Mouse (Mus musculus): ENCODE results near the gene Gm20708. TPM values are rescaled to one million over a fixed set of nuclear protein-coding genes. Genes with fewer than 3 reads are reported as not detected.

Gene Gm20708
- polyA plus RNA-seq, 1 experiment from 2014 or later: 0.18 TPM

DNA sequence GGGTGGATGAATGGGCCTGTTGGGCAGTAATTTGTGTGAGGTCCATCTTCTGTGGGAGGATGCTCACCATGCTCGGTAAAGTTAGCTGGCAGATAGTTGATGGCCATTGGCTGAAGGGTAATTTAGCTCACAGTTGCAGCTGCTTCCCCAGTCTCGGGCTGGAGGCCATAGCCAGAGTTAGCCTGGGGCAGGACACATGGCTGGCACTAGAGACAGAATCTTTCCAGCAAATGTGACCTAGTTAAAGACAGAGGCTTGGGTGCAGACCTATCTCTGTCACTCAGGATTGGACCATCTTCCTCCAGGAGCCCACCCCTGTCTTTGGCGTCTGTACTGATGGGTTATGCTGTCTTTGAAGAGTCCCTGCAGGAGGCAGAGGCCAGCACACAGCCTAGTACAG is 48.9 kb downstream of the Gm20708 start:
- H3K27ac ChIP-seq (replicated peaks): no peak overlapping the region
- 67% methylated on average over 3 of the region's 3 CpGs for WGBS
- no peak overlapping the region for H3K4me2 ChIP-seq (replicated peaks; ENCODE audit: low read depth)
- ATAC-seq (ENCODE audit: low FRiP score, low TSS enrichment): no peak
- TF ChIP-seq CTCF (IDR thresholded peaks at IDR 0.05; ENCODE audit: low read depth) (no peak), EP300 (optimal IDR thresholded peaks at IDR 0.05) (no peak)
- H3K9me3 ChIP-seq (ENCODE audit: control insufficient read depth, low read length): no peaks in the 10 kb centered on the region
- H3K9ac ChIP-seq (ENCODE audit: low read length): no peak overlapping the region
- no peak for DNase-seq (ENCODE audit: low spot score)
- H3K4me1 ChIP-seq (replicated peaks; ENCODE audit: control insufficient read depth, insufficient read depth): no peaks in the 10 kb centered on the region
- H3K36me3 ChIP-seq (ENCODE audit: control insufficient read depth, insufficient read depth, low read length): no peaks in the 10 kb centered on the region; the same call in 1 of the 2 replicates
- no peak overlapping the region for H3K4me3 ChIP-seq (ENCODE audit: low read depth, low read length)
- peaks cover 3% of the 10 kb centered on the region; the same call in 1 of the 2 replicates for H3K27me3 ChIP-seq (ENCODE audit: control insufficient read depth, insufficient read depth, low read length)

DNA sequence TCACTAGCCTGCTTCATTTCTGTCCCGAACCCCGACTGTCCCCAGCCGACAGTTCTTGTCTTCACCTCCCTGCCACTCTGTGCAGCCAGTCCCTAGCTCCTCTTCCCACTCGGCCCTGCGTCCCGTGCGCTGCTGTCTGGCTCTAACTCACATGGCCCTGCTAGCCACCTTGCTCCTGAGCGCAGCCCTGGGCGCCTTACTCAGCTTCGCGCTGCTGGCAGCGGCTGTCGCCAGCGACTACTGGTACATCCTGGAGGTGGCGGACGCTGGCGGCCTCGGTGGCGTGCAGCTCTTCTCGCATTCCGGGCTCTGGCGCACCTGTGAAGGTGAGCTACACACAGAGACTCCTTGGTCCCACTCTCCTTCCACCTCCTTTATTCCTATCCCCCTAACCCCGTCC is 51.1 kb downstream of the Gm20708 start, which contains the start of gene Tmem235:
Gene Tmem235, plus strand, starts transcription at position 152 of the 400 bp plus-strand sequence.
- 6% methylated on average over 23 of the region's 23 CpGs for WGBS
- Histone ChIP-seq H3K27me3 (ENCODE audit: control insufficient read depth, insufficient read depth, low read length) (peaks cover 3% of the 10 kb centered on the region; the same call in 1 of the 2 replicates), H3K27ac (replicated peaks) (no peak within 1 kb of the TSS), H3K36me3 (ENCODE audit: control insufficient read depth, insufficient read depth, low read length) (no peaks in the 10 kb centered on the region; the same call in 1 of the 2 replicates), H3K4me1 (replicated peaks; ENCODE audit: control insufficient read depth, insufficient read depth) (no peaks in the 10 kb centered on the region), H3K4me2 (replicated peaks; ENCODE audit: low read depth) (no peak within 1 kb of the TSS), H3K9me3 (ENCODE audit: control insufficient read depth, low read length) (no peaks in the 10 kb centered on the region), H3K9ac (ENCODE audit: low read length) (no peak within 1 kb of the TSS), H3K4me3 (ENCODE audit: low read depth, low read length) (no peak within 1 kb of the TSS)
- DNase-seq (ENCODE audit: low spot score): no peak
- TF ChIP-seq CTCF (IDR thresholded peaks at IDR 0.05; ENCODE audit: low read depth) (no peak), EP300 (optimal IDR thresholded peaks at IDR 0.05) (no peak)
- ATAC-seq (ENCODE audit: low FRiP score, low TSS enrichment): no peak

DNA sequence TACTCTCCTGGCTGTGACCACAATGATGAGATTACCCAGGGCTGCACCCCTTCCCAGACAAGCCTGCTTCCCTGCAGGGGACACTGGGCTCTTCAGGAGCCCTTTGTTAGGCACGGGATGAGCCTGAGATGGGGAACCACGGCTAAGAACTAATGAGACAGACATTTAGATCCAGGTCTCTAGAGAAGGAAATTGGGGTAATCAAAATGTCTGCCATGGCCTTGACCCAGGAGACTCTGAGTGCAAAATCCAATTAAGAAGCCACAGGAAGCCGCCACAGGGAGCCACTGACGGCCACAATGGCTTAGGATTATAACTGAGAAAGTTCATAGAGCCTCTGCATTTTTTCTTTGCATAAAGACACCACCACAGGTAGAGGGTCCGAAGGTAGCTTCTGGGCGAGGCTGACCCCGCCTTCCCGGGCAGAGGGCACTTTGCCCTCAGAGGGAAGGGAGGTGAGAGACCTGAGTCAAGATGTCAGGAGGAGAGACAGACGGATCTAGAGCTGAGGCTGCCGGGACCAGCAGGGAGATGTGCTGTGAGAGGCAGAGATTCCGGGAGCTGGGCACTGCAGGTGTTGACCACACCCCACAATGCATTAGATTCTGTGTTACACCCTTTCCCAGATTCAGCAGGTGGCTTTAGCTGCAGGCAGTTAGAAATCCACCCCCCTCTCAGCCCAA is 53.8 kb downstream of the Gm20708 start:
- WGBS: 32% methylated on average over 11 of the region's 11 CpGs
- no peak for ATAC-seq (ENCODE audit: low FRiP score, low TSS enrichment)
- DNase-seq (ENCODE audit: low spot score): no peak
- H3K4me2 ChIP-seq (replicated peaks; ENCODE audit: low read depth): no peak overlapping the region
- H3K9me3 ChIP-seq (ENCODE audit: control insufficient read depth, low read length): no peaks in the 10 kb centered on the region
- H3K4me3 ChIP-seq (ENCODE audit: low read depth, low read length): no peak overlapping the region
- H3K4me1 ChIP-seq (replicated peaks; ENCODE audit: control insufficient read depth, insufficient read depth): 0 out of 2 replicates have a peak, but pooled peaks cover 2% of the 10 kb centered on the region
- H3K27ac ChIP-seq (replicated peaks): no peak overlapping the region
- H3K9ac ChIP-seq (ENCODE audit: low read length): no peak overlapping the region
- TF ChIP-seq EP300 (optimal IDR thresholded peaks at IDR 0.05) (no peak), CTCF (IDR thresholded peaks at IDR 0.05; ENCODE audit: low read depth) (no peak)
- peaks cover 3% of the 10 kb centered on the region; the same call in 1 of the 2 replicates for H3K27me3 ChIP-seq (ENCODE audit: control insufficient read depth, insufficient read depth, low read length)
- H3K36me3 ChIP-seq (ENCODE audit: control insufficient read depth, insufficient read depth, low read length): no peaks in the 10 kb centered on the region

DNA sequence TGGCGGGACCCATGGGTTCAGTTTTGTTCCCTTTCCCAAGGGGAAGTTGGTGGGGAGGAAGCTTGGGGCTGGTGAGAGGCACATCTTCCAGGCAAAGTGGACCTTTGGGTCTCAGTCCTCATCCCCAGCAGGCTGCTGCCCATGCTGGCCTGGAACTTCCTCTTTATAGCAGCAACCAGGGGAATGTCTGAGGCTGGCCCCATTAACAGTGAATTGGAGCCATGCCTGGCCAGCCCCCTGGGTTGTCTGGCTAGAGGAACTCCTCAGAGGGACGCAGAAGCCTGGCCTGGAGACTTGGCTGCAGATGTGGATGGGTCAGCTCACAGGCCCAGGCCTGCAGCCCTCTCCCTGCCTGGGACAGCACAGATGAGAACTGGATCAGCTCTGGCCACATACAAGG is 55.3 kb downstream of the Gm20708 start:
- H3K4me1 ChIP-seq (replicated peaks; ENCODE audit: control insufficient read depth, insufficient read depth): 0 out of 2 replicates have a peak, but pooled peaks cover 2% of the 10 kb centered on the region
- H3K27me3 ChIP-seq (ENCODE audit: control insufficient read depth, insufficient read depth, low read length): peaks cover 3% of the 10 kb centered on the region; the same call in 1 of the 2 replicates
- TF ChIP-seq CTCF (IDR thresholded peaks at IDR 0.05; ENCODE audit: low read depth) (no peak), EP300 (optimal IDR thresholded peaks at IDR 0.05) (no peak)
- 75% methylated on average over 2 of the region's 2 CpGs for WGBS
- H3K4me2 ChIP-seq (replicated peaks; ENCODE audit: low read depth): no peak overlapping the region
- H3K36me3 ChIP-seq (ENCODE audit: control insufficient read depth, insufficient read depth, low read length): no peaks in the 10 kb centered on the region
- DNase-seq (ENCODE audit: low spot score): no peak
- no peak overlapping the region for H3K27ac ChIP-seq (replicated peaks)
- no peak overlapping the region for H3K4me3 ChIP-seq (ENCODE audit: low read depth, low read length)
- ATAC-seq (ENCODE audit: low FRiP score, low TSS enrichment): no peak
- H3K9ac ChIP-seq (ENCODE audit: low read length): no peak overlapping the region
- no peaks in the 10 kb centered on the region for H3K9me3 ChIP-seq (ENCODE audit: control insufficient read depth, low read length)

DNA sequence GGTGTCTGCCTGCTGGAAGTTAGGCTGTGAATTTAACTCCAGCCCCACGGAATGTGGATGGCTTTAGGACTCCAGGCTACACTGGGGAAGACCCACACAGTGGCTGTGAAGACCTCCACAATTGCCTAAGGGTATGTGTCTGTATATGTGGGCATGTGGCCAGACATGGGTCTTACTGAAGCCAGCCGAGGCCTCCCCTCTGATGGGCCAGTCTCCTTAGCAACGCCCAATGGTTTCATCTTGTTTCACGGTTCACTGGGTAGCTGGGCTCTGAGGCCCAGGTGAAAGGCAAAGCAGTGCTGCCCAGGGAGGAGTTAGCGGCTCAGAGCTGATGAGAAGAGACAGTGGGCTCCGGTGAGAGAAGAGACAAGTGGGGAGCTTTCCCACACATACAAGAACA is 56.5 kb downstream of the Gm20708 start:
- no peak for DNase-seq (ENCODE audit: low spot score)
- TF ChIP-seq EP300 (optimal IDR thresholded peaks at IDR 0.05) (no peak), CTCF (IDR thresholded peaks at IDR 0.05; ENCODE audit: low read depth) (no peak)
- Histone ChIP-seq H3K4me2 (replicated peaks; ENCODE audit: low read depth) (no peak overlapping the region), H3K4me3 (ENCODE audit: low read depth, low read length) (no peak overlapping the region), H3K4me1 (replicated peaks; ENCODE audit: control insufficient read depth, insufficient read depth) (0 out of 2 replicates have a peak, but pooled peaks cover 2% of the 10 kb centered on the region), H3K27ac (replicated peaks) (no peak overlapping the region), H3K27me3 (ENCODE audit: control insufficient read depth, insufficient read depth, low read length) (peaks cover 2% of the 10 kb centered on the region; the same call in 1 of the 2 replicates), H3K9ac (ENCODE audit: low read length) (no peak overlapping the region), H3K9me3 (ENCODE audit: control insufficient read depth, low read length) (no peaks in the 10 kb centered on the region), H3K36me3 (ENCODE audit: control insufficient read depth, insufficient read depth, low read length) (no peaks in the 10 kb centered on the region)
- ATAC-seq (ENCODE audit: low FRiP score, low TSS enrichment): no peak
- 47% methylated on average over 6 of the region's 6 CpGs for WGBS

Measured in stomach, postnatal 0 days (tissue).